Mouse (Mus musculus): ENCODE data around the gene Ceacam18.

- TF ChIP-seq TAL1 (IDR thresholded peaks at IDR 0.05; ENCODE audit: low read length), result no peak
- TF ChIP-seq GATA1 (IDR thresholded peaks at IDR 0.05; ENCODE audit: low read length), result no peak
Measured at GRCm38 (mm10) chr7:43654519-43654918, 20.0 kb downstream of the Ceacam18 start.
